Mouse (Mus musculus) ovary, postnatal 10 days (tissue): Measurements from ENCODE around the gene Tnrc18.

Experiments used
- DNase-seq: peaks from one replicate; pipeline ENCODE4 v3.0.0; 2022; ENCODE audit warnings: low spot score

Tnrc18 gene

DNA sequence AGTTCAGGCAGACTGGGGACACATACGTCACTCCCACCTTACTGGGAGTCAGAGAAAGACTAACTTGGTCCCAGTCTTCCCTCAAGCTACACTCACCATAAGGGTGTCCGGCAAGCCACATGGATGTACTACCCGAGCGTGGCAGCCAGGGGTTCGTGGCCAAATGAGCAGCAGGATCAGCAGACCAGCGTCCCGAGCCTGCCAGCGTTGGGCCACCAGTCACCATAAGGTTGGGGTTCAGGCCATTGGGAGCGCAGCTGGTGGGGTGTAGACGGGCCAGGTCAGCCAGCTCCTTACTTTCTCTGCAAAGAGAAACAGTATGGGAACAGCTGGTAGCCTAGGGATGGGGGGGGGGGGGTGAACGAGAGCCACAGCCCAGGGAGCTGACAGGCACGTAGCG is 41.4 kb downstream of the Tnrc18 start:
- no peak for DNase-seq

DNA sequence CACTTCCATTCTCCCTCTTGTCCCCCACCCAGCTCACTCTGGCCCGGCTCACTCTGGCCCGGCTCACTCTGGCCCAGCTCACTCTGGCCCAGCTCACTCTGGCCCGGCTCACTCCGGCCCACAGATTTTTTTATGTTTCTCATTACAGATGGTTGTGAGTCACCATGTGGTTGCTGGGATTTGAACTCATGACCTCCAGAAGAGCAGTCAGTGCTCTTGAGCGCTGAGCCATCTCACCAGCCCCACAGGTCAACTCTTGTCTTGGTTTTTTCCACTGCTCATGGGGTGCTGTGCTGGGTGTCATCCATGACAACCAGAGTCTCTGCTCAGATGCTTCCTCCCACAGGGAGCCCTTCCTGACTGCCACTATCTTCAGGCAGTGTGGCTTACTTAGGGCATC is 42.7 kb downstream of the Tnrc18 start:
- no peak for DNase-seq

DNA sequence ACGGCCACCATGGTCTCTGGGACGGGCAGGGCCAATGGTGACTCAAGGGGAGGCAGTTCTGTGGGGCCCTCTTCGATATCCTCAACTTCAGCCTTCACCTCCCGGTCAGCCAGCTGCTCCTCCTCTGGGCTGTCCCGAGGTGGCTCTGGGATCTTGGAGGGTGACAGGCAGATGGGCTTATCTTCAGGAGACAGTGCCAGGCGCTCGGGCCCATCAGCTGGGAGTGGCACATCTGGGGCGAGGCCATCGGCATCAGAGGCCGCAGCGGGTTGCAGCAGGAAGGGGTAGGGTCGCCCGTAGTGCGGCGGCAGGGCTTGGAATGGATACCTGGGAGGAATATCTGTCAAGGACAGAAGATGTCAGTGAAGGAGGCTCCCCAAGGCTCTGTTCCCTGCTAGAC is 45.5 kb downstream of the Tnrc18 start:
- DNase-seq: no peak

DNA sequence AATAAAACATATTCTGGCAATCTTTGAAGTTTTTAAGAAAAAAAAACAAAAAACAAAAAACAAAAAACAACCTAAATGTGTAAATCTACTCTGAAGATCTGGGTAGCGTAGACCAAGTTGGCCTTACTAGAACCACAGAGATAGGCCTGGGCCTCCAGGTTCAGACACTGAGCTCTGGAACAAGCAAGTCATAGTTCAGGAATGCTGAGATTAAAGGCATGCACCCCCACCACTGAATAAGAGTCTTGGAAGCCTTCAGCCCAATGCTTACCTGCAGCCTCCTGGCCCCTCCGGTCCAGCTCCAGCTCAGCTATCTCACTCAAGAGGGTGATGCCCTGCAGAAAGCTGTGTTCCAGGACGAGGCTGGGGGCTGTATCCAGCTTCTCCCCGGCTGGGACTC is 46.4 kb downstream of the Tnrc18 start:
- no peak for DNase-seq

DNA sequence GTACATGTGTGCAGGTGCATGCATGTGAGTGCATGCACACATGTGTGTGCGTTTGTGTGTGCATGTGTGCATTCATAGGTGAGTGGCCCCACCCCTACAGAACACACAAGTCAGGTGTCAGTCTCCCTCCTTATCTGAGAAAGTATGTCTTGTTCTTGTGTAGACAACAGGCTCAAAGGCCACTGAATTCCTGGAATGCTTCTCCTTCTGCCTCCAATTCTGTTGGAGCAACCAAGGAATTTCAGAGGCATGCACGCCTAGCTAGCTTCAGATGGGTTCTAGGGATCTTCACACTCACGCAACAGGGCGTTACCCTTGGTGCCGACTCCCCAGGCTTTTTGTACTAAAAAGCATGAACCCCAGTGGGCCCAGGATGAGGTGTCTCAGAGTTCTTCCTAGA is 47.8 kb downstream of the Tnrc18 start:
- no peak for DNase-seq

DNA sequence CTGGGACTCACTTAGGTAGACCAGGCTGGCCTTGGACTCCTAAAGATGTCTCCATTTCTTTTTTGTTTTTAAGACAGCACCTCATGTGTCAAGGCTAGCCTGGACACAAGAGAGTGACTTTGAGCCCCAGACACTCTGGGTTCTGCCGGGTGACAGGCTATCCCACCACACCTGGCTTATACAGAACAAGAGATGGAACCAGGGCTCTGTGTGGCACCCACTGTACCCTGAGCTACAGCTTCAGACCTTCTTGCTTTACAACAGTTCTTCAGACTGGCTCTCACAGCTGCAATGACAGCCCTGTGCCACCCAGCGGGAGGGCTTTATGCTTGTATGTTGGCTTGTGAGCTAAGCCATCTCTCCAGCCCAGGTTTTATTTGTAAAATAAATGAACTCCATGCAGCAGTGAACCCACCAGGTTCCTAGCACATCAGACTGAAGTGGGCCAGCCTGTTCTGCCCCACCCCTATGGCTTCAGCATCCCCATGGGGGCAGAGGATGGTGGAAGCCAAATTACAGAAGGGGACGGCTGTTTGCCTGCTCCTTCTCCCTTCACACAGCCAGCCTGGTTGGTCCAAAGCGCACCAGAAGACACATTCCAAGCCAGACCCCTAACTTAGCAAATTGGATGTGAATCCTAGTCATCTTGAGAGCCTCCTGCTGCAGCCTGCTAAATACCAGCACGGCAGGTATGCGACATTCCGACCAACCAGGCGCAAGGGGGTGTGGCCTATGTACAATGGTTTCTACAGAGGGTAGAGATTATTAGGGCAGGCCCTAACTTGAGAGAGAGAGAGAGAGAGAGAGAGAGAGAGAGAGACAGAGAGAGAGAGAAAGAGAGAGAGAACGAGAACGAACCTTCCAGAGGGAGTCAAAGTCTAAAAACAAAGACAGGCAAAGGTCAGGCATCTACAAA is 48.9 kb downstream of the Tnrc18 start:
- DNase-seq: no peak

DNA sequence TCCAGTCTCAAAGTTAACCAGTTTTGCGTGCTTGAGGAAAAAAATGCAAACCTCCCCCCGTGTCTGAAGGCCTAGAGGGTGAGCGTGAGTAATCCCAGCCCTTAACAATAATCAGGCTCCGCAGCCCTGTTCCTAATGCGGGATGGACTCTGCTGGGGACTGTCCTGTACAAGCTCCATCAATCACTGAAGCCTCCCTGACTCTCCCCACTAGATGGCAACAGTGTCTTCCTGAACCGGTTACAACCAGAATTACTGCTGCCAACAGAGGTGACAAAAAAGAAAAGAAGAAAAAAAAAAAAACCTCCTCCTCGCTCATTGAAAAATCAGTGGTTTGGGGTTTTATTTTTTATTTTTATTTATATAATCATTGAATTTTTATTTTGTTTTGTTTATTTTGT is 49.5 kb downstream of the Tnrc18 start:
- DNase-seq: no peak

DNA sequence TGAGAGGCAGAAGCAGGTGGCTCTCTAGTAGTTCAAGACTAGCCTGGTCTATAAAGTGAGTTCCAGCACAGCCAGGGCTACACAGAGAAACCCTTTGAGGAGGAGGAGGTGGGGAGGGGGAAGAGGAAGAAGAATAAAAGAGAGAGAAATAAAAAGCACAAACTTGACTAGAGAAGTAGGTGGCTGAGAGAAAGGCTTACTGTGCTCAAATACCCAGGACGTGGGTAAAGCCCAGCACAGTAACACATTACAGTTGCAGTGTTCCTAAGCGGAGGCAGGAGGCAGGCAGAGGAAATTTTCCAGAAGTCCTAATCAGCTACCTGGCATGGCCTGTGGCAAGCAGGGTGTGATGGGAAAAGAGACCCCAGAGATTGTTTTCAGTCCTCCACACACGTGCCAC is 50.8 kb downstream of the Tnrc18 start:
- no peak for DNase-seq

DNA sequence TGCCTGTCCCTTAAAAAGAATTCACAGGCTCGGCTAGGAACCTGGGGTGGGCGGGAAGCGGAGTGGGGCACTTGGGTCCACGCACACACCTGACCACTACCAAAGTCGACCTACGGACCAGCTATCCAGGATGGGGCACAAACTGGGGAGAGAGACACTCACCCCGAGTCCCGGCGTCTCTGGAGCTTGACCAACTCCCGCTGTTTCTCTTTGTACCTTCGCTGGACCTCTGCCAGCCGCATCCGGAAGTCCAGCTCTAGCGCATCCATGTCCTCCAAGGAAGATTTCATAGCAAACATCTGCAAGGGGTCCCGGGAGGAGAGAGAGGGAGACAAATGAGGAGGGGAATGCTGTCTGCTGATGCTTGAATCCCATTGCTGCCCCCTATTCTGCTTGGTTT is 52.6 kb downstream of the Tnrc18 start:
- DNase-seq: no peak

DNA sequence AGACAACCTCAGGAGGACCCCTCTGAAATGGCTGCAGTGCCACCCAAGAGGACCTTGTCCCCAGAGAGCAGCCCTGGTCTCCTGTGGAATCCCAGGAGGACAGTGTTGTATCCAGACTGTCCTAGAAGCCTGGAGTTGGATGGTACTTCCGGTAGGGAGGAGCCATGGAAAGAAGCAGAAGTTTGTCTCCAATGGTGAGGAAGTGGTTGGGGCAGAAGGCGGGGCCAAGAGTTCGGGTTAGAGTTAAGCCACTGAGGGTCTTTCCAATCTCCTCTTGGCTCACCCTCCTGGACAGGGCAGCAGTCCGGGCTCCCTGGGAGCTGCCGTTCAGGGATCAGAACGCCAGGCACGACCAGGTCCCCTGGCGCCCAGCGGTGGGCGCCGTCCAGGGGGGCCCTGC is 53.2 kb downstream of the Tnrc18 start:
- no peak for DNase-seq

DNA sequence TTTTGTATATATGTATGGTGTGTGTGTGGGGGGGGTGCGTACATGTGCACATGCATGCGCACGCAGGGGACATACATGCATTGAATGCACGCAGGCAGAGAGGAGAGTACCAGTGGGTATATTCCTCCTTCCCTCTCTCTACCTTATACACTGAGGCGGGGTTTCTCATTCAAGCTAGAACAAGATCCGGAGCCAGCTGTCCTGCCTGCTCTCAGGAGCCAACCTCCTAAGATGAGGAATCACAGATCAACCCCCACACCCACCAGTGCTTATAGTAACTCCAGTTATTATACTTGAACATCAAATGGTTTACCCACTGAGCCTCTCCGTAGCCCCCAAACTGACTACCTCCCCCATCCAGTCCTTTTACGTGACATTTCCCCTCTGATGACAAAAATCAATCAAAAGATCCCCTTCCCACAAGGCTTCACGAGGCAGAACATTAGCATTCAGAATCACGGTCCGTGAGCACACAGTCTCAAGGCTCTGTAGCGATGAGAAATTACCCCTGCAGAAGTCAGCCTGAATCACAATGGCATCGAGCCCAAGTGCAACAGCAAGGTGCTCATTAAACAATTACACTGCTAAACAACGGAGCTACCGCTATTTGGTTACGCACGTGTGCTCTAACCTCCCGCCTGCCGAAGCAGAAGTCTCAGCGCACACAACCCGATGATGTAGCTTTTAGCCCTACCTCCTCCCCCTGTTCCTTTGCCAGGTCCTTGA is 55.2 kb downstream of the Tnrc18 start:
- DNase-seq: no peak

DNA sequence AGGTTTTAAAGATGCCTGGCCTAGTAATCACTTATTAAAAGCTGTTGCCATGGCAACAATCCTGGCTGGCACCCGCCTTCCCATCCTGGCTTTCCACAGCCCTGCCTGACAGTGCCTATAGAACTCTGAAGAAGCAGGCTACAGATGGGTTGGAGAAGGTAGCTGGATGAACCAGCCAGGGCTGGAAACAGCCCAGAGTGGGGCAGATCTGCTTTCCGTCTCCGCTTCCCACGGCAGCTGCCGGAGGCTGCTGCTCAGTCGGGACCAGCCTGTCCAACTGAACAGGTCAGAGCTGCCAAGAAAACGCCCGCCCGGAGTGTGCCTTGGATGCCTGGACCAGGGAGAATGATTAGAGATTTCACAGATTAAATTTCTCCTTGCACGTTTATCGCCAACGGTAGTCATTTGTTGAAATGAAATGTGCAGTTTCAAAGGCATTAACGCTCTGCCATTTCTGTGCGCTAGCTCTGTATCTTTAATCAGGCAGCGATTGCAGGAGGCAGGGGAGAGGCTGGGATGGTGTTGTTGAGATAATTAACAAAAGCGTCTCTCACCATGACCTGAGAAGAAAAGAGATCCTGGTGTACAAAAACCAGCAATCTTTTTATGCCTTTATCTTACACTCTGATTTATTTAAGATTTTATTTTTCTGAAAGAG is 56.0 kb downstream of the Tnrc18 start:
- DNase-seq: no peak

DNA sequence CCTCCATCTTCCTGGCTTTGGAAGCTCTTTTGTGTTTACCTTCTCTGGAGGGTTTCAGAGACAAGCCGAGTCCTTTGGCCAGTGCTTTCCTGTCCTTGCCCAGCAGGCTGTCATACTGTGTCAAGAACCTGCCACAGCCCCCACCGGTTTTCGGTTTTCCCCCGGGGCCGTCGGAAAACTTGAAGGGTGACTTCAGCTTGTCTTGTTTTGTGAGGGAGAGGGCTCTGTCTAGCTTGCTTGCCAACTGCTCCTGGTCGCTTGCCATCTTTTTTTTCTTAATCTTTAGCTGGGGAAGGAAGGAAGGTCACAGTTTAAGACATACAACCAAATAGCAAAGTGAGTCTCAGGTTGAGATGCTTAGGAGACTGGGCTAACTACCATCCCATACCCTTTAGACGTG is 57.7 kb downstream of the Tnrc18 start:
- no peak for DNase-seq

DNA sequence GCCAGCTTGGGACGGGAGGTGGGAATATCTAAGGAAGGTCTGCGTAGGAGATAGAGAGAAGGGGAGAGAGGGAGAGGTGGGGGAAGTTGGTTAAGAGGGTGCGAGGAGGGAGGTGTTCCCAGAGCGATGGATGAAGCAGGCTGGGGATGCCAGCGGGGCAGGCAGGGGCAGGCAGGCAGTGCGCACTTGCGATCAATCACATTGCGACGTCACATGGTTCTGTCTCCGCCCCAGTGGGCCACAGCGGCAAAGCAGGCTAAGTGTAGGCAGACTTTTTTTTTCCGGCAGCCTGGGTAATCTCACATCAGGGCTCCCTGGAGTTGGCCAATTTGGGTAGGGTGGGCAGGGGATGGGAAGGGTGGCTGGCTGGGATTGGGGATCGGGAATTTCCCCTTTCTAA is 65.2 kb downstream of the Tnrc18 start:
- no peak for DNase-seq

DNA sequence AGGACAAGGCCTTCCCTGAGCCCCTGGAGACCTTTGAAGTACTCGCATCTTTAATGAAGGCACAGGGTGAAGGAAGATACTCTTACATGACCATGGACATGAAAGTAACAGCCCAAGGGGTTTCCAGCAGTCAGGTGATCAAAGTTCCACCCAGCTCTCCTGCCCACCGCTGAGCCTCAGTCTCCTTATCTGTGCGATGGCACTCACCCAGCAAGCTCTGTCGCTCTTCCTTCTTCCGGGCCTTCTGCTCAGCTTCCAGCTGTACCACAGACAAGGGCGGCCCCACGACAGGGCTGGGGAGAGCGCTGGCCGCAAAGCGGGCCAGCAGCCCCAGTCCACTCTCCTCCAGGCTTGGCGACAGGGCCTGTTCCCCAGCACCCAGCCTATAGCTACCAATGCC is 67.3 kb downstream of the Tnrc18 start:
- DNase-seq: no peak

DNA sequence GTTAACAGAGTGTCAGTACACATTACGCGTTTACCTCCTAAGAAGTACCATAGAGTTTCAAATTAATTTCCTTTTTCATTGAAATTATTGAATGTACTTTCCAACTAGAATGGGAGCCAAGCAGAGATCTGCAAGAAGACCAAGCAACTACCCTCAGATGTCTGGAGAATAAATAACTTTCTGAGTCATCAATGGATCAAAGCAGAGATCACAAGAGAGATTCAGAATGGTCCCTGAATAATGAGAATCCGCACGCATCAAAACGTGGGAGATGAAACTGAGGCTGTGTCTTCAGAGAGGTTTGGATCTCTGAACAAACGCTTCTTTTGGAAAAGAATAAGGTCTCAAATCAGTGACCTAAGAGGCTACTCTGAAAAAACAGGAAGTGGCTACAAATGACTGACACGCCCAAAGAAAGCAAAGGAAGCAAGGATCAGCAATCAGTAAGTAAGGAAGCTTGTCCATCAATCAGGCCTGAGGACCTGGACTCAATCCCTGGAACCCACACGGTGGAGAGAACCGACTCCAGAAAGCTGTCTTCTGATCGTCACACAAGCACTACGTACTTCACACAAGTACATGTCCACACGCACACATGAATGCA is 70.3 kb downstream of the Tnrc18 start:
- no peak for DNase-seq

DNA sequence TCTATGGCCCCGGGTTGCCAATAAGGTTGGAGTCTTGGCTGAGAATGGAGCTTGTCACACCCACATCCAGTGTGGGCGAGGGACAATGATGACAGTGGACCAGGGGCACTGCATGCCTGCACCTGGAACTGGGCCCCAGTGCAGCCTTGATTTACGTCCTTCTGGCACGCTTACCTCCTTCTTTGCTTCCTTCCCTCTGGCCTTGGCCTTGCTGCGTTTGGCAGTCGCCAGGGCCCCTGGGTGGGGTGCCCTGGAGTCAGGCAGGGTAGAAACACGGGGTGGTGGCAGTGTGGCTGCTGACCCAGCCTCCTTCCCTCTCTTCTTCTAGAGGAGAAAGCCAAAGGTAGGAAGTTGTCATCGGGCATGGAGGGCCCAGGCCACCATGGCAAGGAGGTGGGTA is 77.5 kb downstream of the Tnrc18 start:
- no peak for DNase-seq

DNA sequence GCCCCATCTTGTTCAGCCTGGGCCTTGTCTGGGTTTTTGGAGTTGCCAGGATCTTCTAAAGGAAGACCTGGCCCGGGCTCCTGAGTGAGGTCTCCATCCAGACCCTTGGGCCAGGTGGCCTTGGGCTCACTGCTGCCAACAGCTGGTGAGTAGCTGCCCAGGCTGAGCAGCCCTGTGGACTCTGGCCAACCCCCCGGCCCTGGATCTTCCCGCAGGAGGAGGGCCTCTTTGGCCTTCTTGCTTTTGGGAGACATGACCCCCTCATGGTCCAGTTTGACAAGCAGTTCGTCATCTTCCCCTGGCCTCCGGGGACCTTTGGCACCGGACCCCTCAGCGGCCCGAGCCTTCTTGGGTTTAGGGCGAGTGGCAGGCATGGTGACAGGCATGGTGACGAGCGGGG is 85.5 kb downstream of the Tnrc18 start:
- no peak for DNase-seq

DNA sequence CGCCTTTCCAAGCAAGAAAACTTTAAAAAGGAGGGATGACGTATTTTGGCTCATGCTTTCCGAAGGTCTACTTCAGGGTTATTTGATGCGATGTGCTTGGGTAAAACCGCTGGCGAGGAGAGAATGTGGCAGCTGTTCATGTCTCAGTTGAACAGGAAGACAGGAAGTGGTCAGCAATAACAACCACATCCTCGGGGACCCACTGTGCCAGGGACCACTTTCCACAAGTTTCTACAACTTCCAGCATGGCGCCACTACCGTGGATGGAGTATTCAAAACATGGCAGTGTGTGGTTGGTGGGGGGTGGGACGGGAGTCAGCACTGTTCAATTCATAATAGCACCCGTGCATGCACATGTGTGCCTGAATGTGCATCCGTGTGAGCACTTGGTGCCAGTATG is 87.2 kb downstream of the Tnrc18 start:
- no peak for DNase-seq

DNA sequence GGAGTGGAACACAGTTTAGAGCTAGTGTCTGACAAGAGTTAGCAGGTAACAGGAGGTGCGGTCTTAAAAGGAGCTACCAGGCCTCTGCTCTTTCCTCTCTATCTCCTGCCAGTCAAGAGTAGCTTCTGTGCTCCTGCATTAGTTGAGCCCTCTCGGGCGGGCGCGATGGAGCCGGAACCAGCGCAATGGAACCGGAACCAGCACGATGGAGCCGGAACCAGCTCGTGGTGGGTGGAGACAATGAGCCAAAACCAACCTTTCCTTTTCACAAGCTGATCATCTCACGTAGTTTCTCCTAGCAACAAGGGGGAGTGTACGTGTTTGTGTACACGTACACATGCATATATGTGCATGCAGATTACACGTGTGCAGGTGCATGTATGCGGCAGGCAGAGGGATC is 89.2 kb downstream of the Tnrc18 start:
- no peak for DNase-seq

DNA sequence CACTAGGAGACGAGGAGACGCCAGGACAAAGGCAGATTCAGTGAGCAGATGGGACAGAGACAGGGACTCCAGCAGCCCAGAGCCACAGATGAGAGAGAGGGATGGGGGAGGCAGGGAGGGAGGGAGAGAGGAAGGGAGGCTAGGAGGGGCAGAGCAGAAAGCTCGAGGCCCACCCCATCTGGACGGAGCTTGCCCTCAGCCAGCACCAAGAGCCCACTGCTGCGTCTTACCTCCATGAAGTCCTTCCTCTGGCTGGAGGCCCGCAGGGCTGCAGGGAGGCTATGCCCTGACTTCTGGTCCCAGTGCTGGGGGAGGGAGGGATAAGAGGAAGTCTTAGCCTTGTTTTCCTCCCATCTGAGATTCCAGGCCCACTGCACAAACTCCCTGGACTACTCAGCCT is 90.7 kb downstream of the Tnrc18 start:
- no peak for DNase-seq

DNA sequence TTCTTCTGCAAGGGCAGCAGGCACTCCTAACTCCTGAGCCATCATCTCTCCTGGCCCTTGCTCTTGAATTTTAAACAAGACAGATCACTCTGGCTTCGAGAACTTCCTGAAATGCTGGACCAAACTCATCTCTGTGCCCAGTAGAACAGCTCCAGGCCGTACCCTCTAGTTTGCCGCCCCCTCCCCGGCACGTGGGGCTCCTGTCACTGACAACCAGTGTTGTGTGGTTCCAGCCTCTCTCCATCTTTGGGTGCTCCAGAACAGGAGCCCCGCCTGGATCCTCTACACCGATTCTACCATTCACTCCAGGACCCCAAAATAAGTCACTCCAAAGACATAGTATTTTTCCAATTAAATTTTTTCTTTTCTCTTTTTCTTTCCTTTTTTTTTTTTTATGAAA is 93.2 kb downstream of the Tnrc18 start:
- no peak for DNase-seq
